Mouse (Mus musculus) testis, adult 2 months (tissue): Measurements from ENCODE around the gene Clec12a. TPM values are rescaled to one million over a fixed set of nuclear protein-coding genes. Genes with fewer than 3 reads are reported as not detected.

Source experiments
- H3K27ac ChIP-seq: fragments of 200-500 bp; 2 replicates; pipeline ENCODE4 v1.5.1; 2012; ENCODE audit warnings: low read depth, low read length; ENCODE audit not compliant: control insufficient read depth, insufficient read depth
- H3K27me3 ChIP-seq: fragments of 200-500 bp; 2 replicates; pipeline ENCODE4 v1.6.1; 2012; ENCODE audit warnings: mild to moderate bottlenecking, low read length, moderate library complexity; ENCODE audit not compliant: control insufficient read depth, insufficient read depth
- H3K36me3 ChIP-seq: fragments of 200-500 bp; 2 replicates; pipeline ENCODE4 v1.6.1; 2012; ENCODE audit warnings: mild to moderate bottlenecking, low read length; ENCODE audit not compliant: control insufficient read depth, insufficient read depth
- H3K4me1 ChIP-seq: fragments of 200-500 bp; 2 replicates; pipeline ENCODE4 v1.6.1; 2012; ENCODE audit warnings: low read length; ENCODE audit not compliant: control insufficient read depth, insufficient read depth
- H3K4me3 ChIP-seq: fragments of 200-500 bp; 2 replicates; pipeline ENCODE4 v1.5.1; 2012; ENCODE audit warnings: low read depth, mild to moderate bottlenecking, low read length, moderate library complexity, mixed read lengths; ENCODE audit not compliant: control insufficient read depth
- CTCF ChIP-seq: fragments of 200-500 bp; IDR thresholded peaks from 2 replicates; pipeline ENCODE4 v1.5.1; 2012; ENCODE audit warnings: low read depth, mild to moderate bottlenecking, inconsistent platforms, low read length, moderate library complexity; ENCODE audit not compliant: control insufficient read depth, insufficient read depth, insufficient replicate concordance
- POLR2A ChIP-seq: fragments of 200-500 bp; IDR thresholded peaks from 2 replicates; pipeline ENCODE4 v1.6.1; 2012; ENCODE audit warnings: low read depth, mild to moderate bottlenecking, inconsistent platforms, low read length, moderate library complexity; ENCODE audit not compliant: control insufficient read depth
- polyA plus RNA-seq: library from polyadenylated mRNA; depleted of rRNA; stranded (reverse); fragments of >200 nt; gene quantifications from 2 replicates; pipeline ENCODE4 v1.2.3, GENCODE M21; 2012

Clec12a gene
- polyA plus RNA-seq, 1 experiment, result 0.21 TPM

- no peaks in the 10 kb centered on the region for H3K4me1 ChIP-seq
- no peaks in the 10 kb centered on the region for H3K27me3 ChIP-seq
- TF ChIP-seq POLR2A, result no peak
- no peak for TF ChIP-seq CTCF
- H3K27ac ChIP-seq, result no peak overlapping the region
- no peak overlapping the region for H3K4me3 ChIP-seq
- H3K36me3 ChIP-seq, result peaks cover 2% of the 10 kb centered on the region; the same call in 1 of the 2 replicates
Measured at GRCm38 (mm10) chr6:129326016-129326415, 16.5 kb upstream of the Clec12a start.

DNA sequence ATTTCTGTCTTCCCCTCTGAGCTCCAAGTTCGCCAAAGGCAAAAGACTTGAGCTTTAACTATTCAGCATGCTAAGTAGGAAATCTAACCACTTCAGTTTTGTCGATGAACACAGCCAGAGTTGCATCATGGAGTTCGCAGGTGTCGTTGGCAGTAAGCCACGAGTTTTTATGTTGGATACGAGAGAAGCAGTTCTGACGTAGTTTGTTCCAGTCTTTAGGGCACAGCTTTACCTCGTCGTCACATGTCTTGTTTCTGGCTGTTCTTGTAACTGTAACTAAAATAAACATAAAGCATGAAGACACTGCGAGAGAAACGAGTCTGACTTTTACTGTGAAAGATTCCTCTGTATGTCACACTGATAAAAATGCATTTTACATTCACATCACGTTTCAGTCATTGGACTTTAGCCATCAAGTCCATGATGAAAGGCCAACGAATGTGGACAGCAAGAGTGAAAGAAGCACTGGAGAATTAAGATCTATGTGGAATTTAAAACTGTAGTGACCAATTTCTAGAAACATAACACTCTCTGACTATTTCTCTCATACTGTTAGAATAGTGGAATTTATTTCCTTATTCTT lies 15.8 kb upstream of the Clec12a start:
- Histone ChIP-seq H3K27ac (no peak overlapping the region), H3K4me1 (peaks cover 1% of the 10 kb centered on the region; the same call in 1 of the 2 replicates), H3K27me3 (no peaks in the 10 kb centered on the region), H3K36me3 (peaks cover 2% of the 10 kb centered on the region; the same call in 1 of the 2 replicates), H3K4me3 (no peak overlapping the region)
- TF ChIP-seq CTCF (no peak), POLR2A (no peak)

DNA sequence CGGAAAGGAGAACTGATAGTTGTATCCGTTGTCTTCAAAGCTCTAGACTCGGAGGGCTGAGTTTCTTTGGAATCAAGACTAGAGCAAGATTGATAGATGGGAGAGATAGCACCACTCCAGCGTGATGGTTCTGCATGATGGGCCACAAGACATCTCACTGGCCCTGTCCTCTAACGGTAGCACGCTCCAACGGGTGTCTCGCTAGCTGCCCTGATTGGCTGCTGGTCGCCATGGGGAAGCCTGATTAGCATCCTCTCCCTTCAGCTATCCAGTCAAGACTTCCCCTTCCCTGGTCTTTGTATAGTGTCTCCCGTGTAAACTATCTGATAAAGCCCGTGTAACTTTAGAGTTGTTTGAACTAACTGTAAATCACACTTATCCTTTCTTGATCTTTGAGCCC lies 10.9 kb upstream of the Clec12a start, which contains the start of gene 4922502D21Rik:
TSS of gene 4922502D21Rik (minus strand) at position 187 of the 400 bp plus-strand sequence.
- Histone ChIP-seq H3K4me1 (peaks cover 13% of the 10 kb centered on the region), H3K4me3 (peak within 1 kb of the TSS; percentile 84), H3K27me3 (no peaks in the 10 kb centered on the region), H3K36me3 (peaks cover 2% of the 10 kb centered on the region; the same call in 1 of the 2 replicates), H3K27ac (peak within 1 kb of the TSS; percentile 96)
- no peak for TF ChIP-seq CTCF
- TF ChIP-seq POLR2A, result peak; percentile 95

DNA sequence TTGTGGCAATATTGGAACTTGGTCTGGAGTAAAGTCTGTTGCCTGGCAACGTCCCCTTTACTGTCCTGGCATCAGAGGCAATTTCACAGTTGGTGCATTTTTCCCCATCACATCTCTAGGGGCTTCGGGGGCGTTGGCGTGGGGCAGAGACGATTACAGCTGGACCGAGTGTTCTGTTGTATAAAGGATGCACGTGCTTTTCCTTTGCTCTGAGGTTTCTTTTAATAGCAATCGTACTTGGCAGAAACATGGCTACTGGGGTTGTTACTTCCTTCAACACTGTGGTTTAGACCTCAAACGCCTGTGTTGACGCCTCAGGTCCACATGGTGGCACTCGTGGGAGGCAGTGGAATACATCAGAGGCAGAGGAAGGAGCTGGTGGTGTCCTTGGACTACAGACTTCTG lies 8.8 kb upstream of the Clec12a start:
- Histone ChIP-seq H3K27me3 (no peaks in the 10 kb centered on the region), H3K4me1 (peaks cover 13% of the 10 kb centered on the region), H3K4me3 (no peak overlapping the region), H3K27ac (no peak overlapping the region), H3K36me3 (0 out of 2 replicates have a peak, but pooled peaks cover 2% of the 10 kb centered on the region)
- TF ChIP-seq CTCF (peak; percentile 74; the same call in 1 of the 2 replicates), POLR2A (no peak)

DNA sequence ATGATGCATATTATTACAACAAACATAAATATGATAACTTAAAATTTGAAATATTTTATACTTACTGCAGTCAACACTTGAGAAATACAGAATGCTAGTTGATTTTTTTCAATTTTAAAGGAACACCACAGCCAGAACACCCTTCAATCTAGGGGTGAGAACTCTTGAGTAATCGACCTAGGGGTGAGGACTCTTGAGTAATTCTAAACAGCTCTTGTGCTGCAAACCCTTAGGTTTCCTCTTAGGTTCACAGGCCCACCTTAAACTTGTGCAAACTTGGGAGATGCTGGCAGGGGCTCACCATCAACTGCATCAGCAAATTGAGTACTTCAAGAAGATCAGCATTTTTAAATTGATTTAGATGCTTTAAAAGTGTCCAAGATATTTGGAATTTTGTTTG lies 4.7 kb upstream of the Clec12a start:
- H3K4me1 ChIP-seq, result peaks cover 9% of the 10 kb centered on the region
- TF ChIP-seq CTCF (no peak), POLR2A (no peak)
- no peaks in the 10 kb centered on the region for H3K27me3 ChIP-seq
- no peaks in the 10 kb centered on the region for H3K36me3 ChIP-seq
- no peak overlapping the region for H3K4me3 ChIP-seq
- H3K27ac ChIP-seq, result no peak overlapping the region

- H3K27ac ChIP-seq, result no peak overlapping the region
- no peaks in the 10 kb centered on the region for H3K4me1 ChIP-seq
- H3K36me3 ChIP-seq, result no peaks in the 10 kb centered on the region
- no peak for TF ChIP-seq POLR2A
- no peak for TF ChIP-seq CTCF
- H3K27me3 ChIP-seq, result no peaks in the 10 kb centered on the region
- no peak overlapping the region for H3K4me3 ChIP-seq
Measured at GRCm38 (mm10) chr6:129344408-129344807, 1.9 kb downstream of the Clec12a start.

DNA sequence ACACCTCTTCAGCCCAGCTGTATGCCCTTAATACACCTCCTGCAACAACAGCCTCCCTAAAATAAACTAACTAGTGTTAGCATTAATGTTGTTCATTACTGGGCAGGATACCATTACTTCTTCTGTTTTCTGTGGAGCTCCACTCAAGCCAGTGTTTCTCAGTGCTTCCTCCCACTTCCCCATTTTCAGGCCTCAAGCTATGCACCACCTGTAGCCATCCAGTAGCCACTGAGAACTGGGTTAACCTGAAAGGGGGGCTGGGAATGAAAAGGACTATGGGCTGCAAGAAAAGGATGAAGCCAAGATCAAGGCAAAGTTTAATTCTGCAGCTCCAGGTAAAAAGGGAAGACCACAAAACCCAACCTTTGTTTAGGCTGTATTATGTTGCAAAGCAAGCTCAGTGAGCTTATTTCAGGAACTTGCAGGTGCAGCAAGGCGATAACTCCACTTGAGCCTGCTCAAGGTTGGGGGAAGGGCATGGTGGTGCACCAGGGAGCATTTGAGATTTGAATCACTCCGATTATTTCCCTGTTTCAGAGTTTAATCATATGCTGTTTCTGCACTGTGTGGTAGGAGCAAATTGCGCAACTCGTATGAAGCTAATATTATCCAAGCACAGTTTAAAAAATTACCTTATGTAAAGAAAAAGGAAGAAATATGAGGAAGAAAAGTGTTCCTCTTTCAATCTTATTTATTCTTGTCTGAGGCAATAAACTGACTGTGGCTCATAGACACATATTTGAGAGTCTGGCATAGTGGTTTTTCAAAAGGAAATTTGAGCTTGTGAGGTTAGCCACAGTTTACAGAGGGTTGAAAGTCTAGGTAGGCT lies 7.2 kb downstream of the Clec12a start:
- no peaks in the 10 kb centered on the region for H3K36me3 ChIP-seq
- TF ChIP-seq POLR2A (no peak), CTCF (no peak)
- no peaks in the 10 kb centered on the region for H3K4me1 ChIP-seq
- no peak overlapping the region for H3K4me3 ChIP-seq
- H3K27ac ChIP-seq, result no peak overlapping the region
- H3K27me3 ChIP-seq, result no peaks in the 10 kb centered on the region
